Mouse (Mus musculus) forebrain, postnatal 0 days (tissue): ENCODE results near the gene Pqlc2. TPM values are rescaled to one million over a fixed set of nuclear protein-coding genes. Genes with fewer than 3 reads are reported as not detected.
A peak's percentile ranks its signal among the peaks of the same experiment; 100 is the strongest.

Experiments used
- ATAC-seq: fragments of 200-750 bp; cut with Nextera tagmentation; 2 replicates; pipeline ENCODE4 v1.8.0; 2017; ENCODE audit warnings: mild to moderate bottlenecking, moderate library complexity
- DNase-seq: peaks from one replicate; pipeline ENCODE4 v3.0.0-alpha.2; 2015
- H3K27ac ChIP-seq: fragments of 300-500 bp; sonication (generic); 2 replicates; pipeline ENCODE4 v1.5.1; 2014; ENCODE audit warnings: low read depth, mild to moderate bottlenecking, antibody characterized with exemption, low read length, moderate library complexity, mixed read lengths
- H3K27me3 ChIP-seq: fragments of 300-500 bp; sonication (generic); 2 replicates; pipeline ENCODE4 v1.6.1; 2014; ENCODE audit warnings: mild to moderate bottlenecking, low read length, mixed read lengths; ENCODE audit not compliant: insufficient read depth
- H3K36me3 ChIP-seq: fragments of 300-500 bp; sonication (generic); 2 replicates; pipeline ENCODE4 v1.6.1; 2014; ENCODE audit warnings: mild to moderate bottlenecking, moderate library complexity; ENCODE audit not compliant: insufficient read depth
- H3K4me1 ChIP-seq: fragments of 300-500 bp; sonication (generic); 2 replicates; pipeline ENCODE4 v1.6.1; 2014; ENCODE audit warnings: antibody characterized with exemption; ENCODE audit not compliant: insufficient read depth
- H3K4me2 ChIP-seq: fragments of 300-500 bp; sonication (generic); 2 replicates; pipeline ENCODE4 v1.6.1; 2014; ENCODE audit warnings: low read depth, mild to moderate bottlenecking, moderate library complexity
- H3K4me3 ChIP-seq: fragments of 300-500 bp; sonication (generic); 2 replicates; pipeline ENCODE4 v1.5.1; 2014; ENCODE audit warnings: low read depth, low read length, mixed read lengths
- H3K9ac ChIP-seq: fragments of 300-500 bp; sonication (generic); 2 replicates; pipeline ENCODE4 v1.6.1; 2014; ENCODE audit warnings: mild to moderate bottlenecking
- H3K9me3 ChIP-seq: fragments of 300-500 bp; sonication (generic); 2 replicates; pipeline ENCODE4 v1.6.1; 2016; ENCODE audit warnings: low read length
- CTCF ChIP-seq: sonication (generic); IDR thresholded peaks from 2 replicates; pipeline ENCODE4 v1.5.1; 2016; ENCODE audit warnings: antibody characterized with exemption, control low read depth, low read depth
- WGBS: fragments of 180-500 bp; shearing (Covaris S2); extraction: QIAGEN DNeasy Blood & Tissue Kit; methylation state at CpG from one replicate; pipeline ENCODE4 v1.1.7; 2014; 5-methylcytosine and 5-hydroxymethylcytosine counted together
- polyA plus RNA-seq: library from polyadenylated mRNA; unstranded; fragments of >200 nt; fragmentation: Nextera tagmentation; extraction: Ambion mirVana; gene quantifications from 2 replicates; pipeline ENCODE4 v1.2.1, GENCODE M21; 2015
- total RNA-seq: library from RNA; depleted of rRNA; stranded (reverse); fragments of >200 nt; gene quantifications from 2 replicates; pipeline ENCODE4 v1.2.3, GENCODE M21; 2014; rRNA removed

The Pqlc2 gene
- total RNA-seq (14.2 and 15.3 TPM in 2 replicates), polyA plus RNA-seq (10.0 and 12.1 TPM in 2 replicates)

DNA sequence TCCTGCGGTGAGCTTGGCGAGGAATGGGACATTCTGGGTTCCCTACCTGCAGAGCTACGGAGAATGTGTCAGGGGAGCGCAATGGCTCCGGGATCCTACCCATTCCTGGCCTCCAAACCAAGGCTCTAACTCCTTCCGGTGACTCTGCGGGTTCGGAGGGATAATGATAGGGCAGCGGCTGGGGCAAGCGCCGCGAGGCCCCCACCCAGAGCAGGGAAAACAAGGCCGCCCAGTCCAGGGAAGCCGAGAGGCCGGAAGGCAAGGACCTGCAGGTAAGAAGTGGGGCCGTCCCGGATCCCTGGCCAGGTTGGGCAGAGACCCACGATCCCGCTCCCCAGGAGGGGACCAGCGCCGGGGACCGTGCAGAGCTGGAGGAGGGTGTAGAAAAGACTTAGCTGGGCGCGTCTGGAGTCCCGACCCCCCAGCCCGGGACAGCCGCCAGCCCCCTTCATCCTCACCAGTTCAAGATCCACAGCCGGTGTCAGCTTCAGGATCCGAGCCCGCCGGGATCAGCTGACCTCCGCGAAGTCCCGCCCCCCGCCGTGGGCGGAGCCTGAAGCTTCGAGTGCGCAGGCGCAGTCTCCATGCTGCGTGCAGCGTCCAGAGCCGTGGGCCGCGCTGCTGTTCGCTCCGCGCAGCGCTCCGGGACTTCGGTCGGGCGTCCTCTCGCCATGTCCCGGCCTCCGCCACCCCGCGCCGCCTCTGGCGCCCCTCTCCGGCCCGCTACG is at the start of gene Pqlc2, which contains the start of gene Akr7a5:
Gene Pqlc2 (minus strand): TSS at position 538 of the 728 bp plus-strand sequence.
Gene Akr7a5 (plus strand): TSS at position 574 of the 728 bp plus-strand sequence.
- H3K9ac ChIP-seq: peak within 1 kb of the TSS; percentile 79
- peak; percentile 91 for ATAC-seq
- H3K9me3 ChIP-seq: no peaks in the 10 kb centered on the region
- peak within 1 kb of the TSS; percentile 72 for H3K27ac ChIP-seq
- DNase-seq: peak; percentile 98
- no peaks in the 10 kb centered on the region for H3K27me3 ChIP-seq
- WGBS: 6% methylated on average over 62 of the region's 63 CpGs
- peak; percentile 43; the same call in 1 of the 2 replicates for TF ChIP-seq CTCF
- peaks cover 19% of the 10 kb centered on the region; the same call in 1 of the 2 replicates for H3K4me1 ChIP-seq
- H3K4me2 ChIP-seq: peak within 1 kb of the TSS; percentile 92
- peaks cover 19% of the 10 kb centered on the region for H3K36me3 ChIP-seq
- peak within 1 kb of the TSS; percentile 93 for H3K4me3 ChIP-seq

DNA sequence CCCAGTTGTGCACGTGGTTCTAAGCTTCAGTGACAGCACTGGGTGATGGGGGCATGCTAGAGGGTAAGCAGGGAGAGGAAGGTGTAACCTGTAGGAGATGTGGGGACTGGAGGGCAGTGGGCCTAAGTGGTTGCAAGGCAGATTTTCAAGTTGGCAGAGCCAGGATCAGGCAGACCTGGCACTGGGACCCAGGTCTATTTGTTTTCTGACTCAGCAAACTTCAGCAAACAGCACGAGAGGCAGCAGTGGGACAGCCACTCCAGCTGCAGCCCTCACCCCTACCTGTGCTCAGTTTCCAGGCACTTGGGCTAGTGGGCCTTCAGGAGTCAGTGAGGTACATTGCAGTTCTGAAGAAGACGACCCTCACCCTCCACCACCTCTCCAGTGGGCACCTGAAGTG is 46.7 kb upstream of the Pqlc2 start:
- WGBS: 91% methylated on average over 3 of the region's 3 CpGs
- no peak for ATAC-seq

DNA sequence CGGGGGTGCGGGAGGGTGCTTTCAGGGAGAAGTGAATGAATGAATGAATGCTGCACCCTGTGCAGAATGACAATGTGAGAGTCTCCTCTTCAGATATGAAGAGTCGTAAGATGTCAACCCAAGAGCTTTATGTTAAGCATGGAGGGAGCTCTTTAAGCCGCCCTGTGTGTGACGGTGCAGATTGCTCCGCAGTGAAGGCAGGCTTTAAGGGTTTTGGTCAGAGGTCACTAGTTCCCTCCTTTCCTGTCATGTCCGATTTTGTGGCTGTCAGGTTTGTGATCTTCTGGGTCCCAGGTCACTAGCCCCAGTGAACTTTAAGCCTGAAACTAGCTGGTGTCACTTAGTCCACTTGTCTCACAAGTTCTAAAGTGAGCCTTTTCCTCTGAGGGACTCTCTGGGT is 42.3 kb upstream of the Pqlc2 start:
- no peak for DNase-seq
- H3K9ac ChIP-seq: peak overlapping the region; percentile 83
- H3K4me1 ChIP-seq: peaks cover 12% of the 10 kb centered on the region; the same call in 1 of the 2 replicates
- peaks cover 41% of the 10 kb centered on the region for H3K36me3 ChIP-seq
- no peaks in the 10 kb centered on the region for H3K9me3 ChIP-seq
- H3K27me3 ChIP-seq: no peaks in the 10 kb centered on the region
- H3K27ac ChIP-seq: peak overlapping the region; percentile 92
- ATAC-seq: peak; percentile 19
- TF ChIP-seq CTCF: no peak
- peak overlapping the region; percentile 57 for H3K4me3 ChIP-seq
- under 1% methylated on average over 7 of the region's 7 CpGs for WGBS
- H3K4me2 ChIP-seq: peak overlapping the region; percentile 75

More for the DNA sequence above, 46.7 kb upstream of the Pqlc2 start:
- no peak for TF ChIP-seq CTCF
- no peaks in the 10 kb centered on the region for H3K9me3 ChIP-seq
- peaks cover 66% of the 10 kb centered on the region for H3K36me3 ChIP-seq
- peaks cover 5% of the 10 kb centered on the region; the same call in 1 of the 2 replicates for H3K4me1 ChIP-seq
- no peak overlapping the region for H3K4me3 ChIP-seq
- no peak for DNase-seq
- no peak overlapping the region for H3K27ac ChIP-seq
- no peak overlapping the region for H3K9ac ChIP-seq
- H3K27me3 ChIP-seq: no peaks in the 10 kb centered on the region
- no peak overlapping the region for H3K4me2 ChIP-seq

DNA sequence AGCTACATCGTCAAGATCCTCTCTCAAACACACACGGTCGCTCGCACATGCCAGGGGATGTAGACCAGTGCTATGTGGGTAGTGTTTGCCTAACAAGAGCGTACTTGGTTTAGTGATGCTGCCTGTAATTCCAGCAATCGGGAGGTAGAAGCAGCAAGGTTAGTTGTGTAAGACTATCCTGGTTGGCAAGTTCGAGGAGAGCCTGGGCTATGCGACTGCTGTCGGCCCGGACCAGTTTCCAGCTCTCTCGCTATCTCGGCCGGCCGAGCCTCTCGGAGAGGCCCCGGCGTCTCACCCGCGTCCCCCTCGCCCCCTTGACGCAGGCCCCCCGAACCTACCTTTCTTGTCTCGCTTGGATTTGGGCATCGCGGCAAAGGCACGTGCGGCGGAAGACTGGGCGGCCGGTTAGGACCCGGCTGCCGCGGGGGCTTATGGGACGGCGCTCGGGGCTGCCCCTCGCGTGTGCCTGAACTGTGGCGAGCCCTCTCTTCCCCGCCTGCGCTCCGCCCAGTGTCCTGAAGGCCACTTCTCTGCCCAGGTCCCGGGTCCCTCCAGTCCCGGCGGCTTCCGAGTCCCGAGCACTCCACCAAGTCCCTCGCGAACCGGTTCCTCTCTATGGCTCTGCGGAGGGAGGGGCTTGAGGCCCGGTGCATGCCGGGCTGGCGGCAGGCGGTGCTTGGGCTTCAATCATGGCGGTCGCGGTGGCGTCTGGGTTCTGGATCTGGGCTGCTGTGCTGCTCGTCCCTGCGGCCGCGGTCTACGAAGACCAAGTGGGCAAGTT is 41.6 kb upstream of the Pqlc2 start, which contains the start of the genes Mrto4, Emc1 and Ubr4:
Gene Mrto4 (minus strand): TSS at position 646 of the 781 bp plus-strand sequence.
Gene Emc1 (plus strand): TSS at position 657 of the 781 bp plus-strand sequence.
Gene Ubr4 (plus strand): TSS at position 679 of the 781 bp plus-strand sequence.
- H3K27ac ChIP-seq: peak within 1 kb of the TSS; percentile 92
- no peaks in the 10 kb centered on the region for H3K27me3 ChIP-seq
- ATAC-seq: peak; percentile 98
- no peaks in the 10 kb centered on the region for H3K9me3 ChIP-seq
- no peak for TF ChIP-seq CTCF
- peaks cover 39% of the 10 kb centered on the region for H3K36me3 ChIP-seq
- peaks cover 12% of the 10 kb centered on the region; the same call in 1 of the 2 replicates for H3K4me1 ChIP-seq
- H3K9ac ChIP-seq: peak within 1 kb of the TSS; percentile 83
- peak within 1 kb of the TSS; percentile 75 for H3K4me2 ChIP-seq
- peak within 1 kb of the TSS; percentile 57 for H3K4me3 ChIP-seq
- peak; percentile 90 for DNase-seq
- under 1% methylated on average over 64 of the region's 64 CpGs for WGBS

DNA sequence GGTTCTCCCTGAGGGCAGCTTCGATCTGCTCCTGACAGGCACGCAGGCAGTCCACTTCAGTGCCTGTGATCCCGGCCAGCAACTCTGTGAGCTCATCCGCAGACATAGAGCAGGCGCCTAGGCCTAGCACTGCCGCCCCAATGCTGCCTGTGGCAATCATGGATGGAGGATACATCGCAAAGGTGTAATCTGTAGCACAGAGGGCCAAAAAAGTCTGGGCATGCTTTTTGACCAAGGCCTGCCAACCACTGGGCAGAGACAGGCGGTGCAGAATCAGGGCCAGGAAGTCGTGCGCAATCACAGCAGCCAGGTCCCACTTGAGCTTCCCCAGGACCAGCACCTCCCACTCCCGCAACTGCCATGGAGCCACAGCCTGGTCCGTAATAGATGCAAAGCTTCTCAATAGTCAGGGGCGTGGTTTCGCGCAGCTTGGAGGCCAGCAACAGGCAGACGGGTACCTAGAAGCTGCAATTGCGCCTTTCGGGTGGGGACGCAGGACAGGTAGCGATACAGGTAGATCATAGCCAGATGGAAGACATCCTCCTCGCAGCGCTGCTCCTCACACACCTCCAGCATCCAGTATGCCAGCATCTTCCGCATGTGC is 35.0 kb upstream of the Pqlc2 start:
- no peak for ATAC-seq
- no peak overlapping the region for H3K4me2 ChIP-seq
- 71% methylated on average over 23 of the region's 23 CpGs for WGBS

DNA sequence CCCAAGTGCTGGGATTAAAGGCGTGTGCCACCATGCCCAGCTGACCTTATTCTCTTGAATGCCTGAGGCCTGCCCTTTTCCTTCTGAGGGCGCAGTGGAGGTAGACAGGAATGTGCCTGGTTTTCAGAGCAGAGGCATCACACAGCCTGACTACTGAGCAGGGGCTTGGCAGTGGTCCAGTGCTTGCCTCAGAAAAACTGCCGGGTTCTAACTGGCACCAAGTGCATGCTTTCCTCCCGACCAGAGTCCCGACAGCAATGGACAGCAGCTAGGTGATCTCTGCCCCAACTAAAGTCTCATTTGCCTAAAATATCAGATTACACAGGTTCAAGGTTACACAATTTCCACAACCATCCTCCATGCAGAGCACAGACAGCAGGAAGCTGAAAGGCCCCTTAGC is 33.2 kb upstream of the Pqlc2 start:
- WGBS: 42% methylated on average over 5 of the region's 5 CpGs
- Histone ChIP-seq H3K27me3 (no peaks in the 10 kb centered on the region), H3K4me3 (no peak overlapping the region), H3K4me2 (no peak overlapping the region), H3K4me1 (no peaks in the 10 kb centered on the region), H3K36me3 (peaks cover 34% of the 10 kb centered on the region), H3K27ac (no peak overlapping the region), H3K9me3 (no peaks in the 10 kb centered on the region), H3K9ac (no peak overlapping the region)
- TF ChIP-seq CTCF: no peak
- ATAC-seq (no peak), DNase-seq (no peak)

More for the DNA sequence above, 35.0 kb upstream of the Pqlc2 start:
- Histone ChIP-seq H3K4me1 (no peaks in the 10 kb centered on the region), H3K27me3 (no peaks in the 10 kb centered on the region), H3K9ac (no peak overlapping the region), H3K36me3 (peaks cover 45% of the 10 kb centered on the region), H3K4me3 (no peak overlapping the region), H3K27ac (no peak overlapping the region), H3K9me3 (no peaks in the 10 kb centered on the region)
- no peak for DNase-seq
- TF ChIP-seq CTCF: no peak
